In the genomic region with DNA sequence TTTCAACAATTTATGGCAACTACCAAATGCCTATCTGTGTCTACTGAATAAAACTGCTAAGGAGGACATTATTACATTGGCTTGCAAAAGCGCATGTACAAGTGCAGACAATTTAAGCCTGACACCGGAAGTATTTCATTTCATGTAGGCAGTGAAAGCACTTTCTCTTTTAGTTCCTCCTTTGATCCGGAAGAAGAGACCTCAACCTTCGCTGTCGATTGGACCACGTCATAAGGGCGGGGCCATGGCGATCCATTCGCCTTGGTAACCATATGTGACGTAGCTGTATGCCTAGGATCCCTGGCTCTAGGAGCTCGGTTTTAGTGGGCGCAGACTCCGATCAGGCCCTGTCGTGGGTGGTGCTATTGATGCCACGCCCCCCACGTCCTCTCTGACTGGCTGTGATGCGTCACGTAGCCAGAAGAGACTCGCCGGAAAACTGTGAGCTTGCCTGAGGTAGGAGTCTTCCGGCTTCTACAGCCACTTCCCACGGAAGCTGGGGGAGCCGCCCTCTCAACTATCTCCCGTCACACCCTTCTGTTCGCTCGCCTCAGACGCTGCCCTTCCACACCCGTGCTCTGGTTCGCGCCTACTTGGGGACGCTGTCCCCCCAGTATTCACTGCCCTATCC, we compare ENCODE assay signal across 8 mouse cellular contexts. TPM values are rescaled to one million over a fixed set of nuclear protein-coding genes. Genes with fewer than 3 reads are reported as not detected.
DNase-seq lines count a peak whose midpoint lies in the region; ATAC-seq lines count a peak whose summit lies in the region.

No protein-coding gene starts in this region.

- peak overlapping the region; percentile 77 for H3K4me2 ChIP-seq in hindbrain, embryonic 16.5 days (ENCODE audit: low read length)

- 3% methylated on average over 31 of the region's 31 CpGs for WGBS in hindbrain, embryonic 16.5 days
- WGBS in macrophage (ENCODE audit: missing documents): 1% methylated on average over 31 of the region's 31 CpGs

- DNase-seq in WW6 (ENCODE audit: low read depth, low spot score): peak; percentile 93
- peak; percentile 63 to 91 for DNase-seq in cerebellum, postnatal 4 days (ENCODE audit: low spot score in 2 of 2)
- DNase-seq in gastrocnemius, adult 18-20 months (ENCODE audit: low spot score): peak; percentile 98
- peak; percentile 90 to 95 for DNase-seq in left cerebral cortex, adult 18-20 months (ENCODE audit: low spot score in 2 of 2)
- DNase-seq in right cerebral cortex, adult 18-20 months: peak; percentile 98
- peak; percentile 97 for DNase-seq in urinary bladder, postnatal 14 days (ENCODE audit: low spot score)

- H3K4me1 ChIP-seq in hindbrain, embryonic 16.5 days (ENCODE audit: control insufficient read depth, insufficient read depth, low read depth, low read length): peaks cover 2% of the 10 kb centered on the region; the same call in 1 of the 2 replicates

- H3K27ac ChIP-seq in hindbrain, embryonic 16.5 days (ENCODE audit: low read depth, low read length): peak overlapping the region; percentile 96
- H3K27ac ChIP-seq in macrophage: peak overlapping the region; percentile 93

- peak; percentile 99 for ATAC-seq in hindbrain, embryonic 16.5 days

- H3K9me3 ChIP-seq in hindbrain, embryonic 16.5 days (ENCODE audit: control insufficient read depth, low read length): peaks cover 10% of the 10 kb centered on the region; the same call in 1 of the 2 replicates

- peak overlapping the region; percentile 74 for H3K9ac ChIP-seq in hindbrain, embryonic 16.5 days (ENCODE audit: low read depth, low read length)

- no peaks in the 10 kb centered on the region for H3K36me3 ChIP-seq in hindbrain, embryonic 16.5 days (ENCODE audit: control insufficient read depth, insufficient read depth, low read length)
- no peaks in the 10 kb centered on the region for H3K36me3 ChIP-seq in macrophage (ENCODE audit: inconsistent target)

- peaks cover 38% of the 10 kb centered on the region for H3K79me2 ChIP-seq in macrophage (ENCODE audit: inconsistent target)

- H3K27me3 ChIP-seq in hindbrain, embryonic 16.5 days (replicated peaks; ENCODE audit: control insufficient read depth, insufficient read depth, low read length): peaks cover 3% of the 10 kb centered on the region; the same call in 1 of the 2 replicates

- peak overlapping the region; percentile 67 for H3K4me3 ChIP-seq in hindbrain, embryonic 16.5 days (ENCODE audit: low read length)
- peak overlapping the region; percentile 60 for H3K4me3 ChIP-seq in macrophage (ENCODE audit: inconsistent target)

RNA-seq across cellular contexts. Expression of a gene that starts 36.7 kb away (rescaled TPM):
- 10 to 100 TPM in 1 of 2 experiments, 1 to 10 TPM in 1; 9.4 to 10.8 TPM for total RNA-seq in gastrocnemius, adult 18-20 months (2021)
- polyA plus RNA-seq in hindbrain, embryonic 16.5 days (2015; fragmentation: Nextera tagmentation; extraction: Ambion mirVana): 15.0 and 19.2 TPM in 2 replicates
- 10 to 100 TPM; 22.6 to 25.7 TPM for total RNA-seq in left cerebral cortex, adult 18-20 months (2021)
- 100 to 1,000 TPM in 20 of 26 experiments, 10 to 100 TPM in 6; 39.4 to 203 (median 126) TPM for total RNA-seq in macrophage (2018; cell fraction: chromatin; rRNA removed)
- total RNA-seq in macrophage (2018; cell fraction: cytosol; rRNA removed): 10 to 100 TPM; 11.0 to 29.9 (median 20.5) TPM
- total RNA-seq in macrophage (2018; cell fraction: nucleus; rRNA removed): 100 to 1,000 TPM in 21 of 26 experiments, 10 to 100 TPM in 5; 66.9 to 167 (median 120) TPM
- polyA plus RNA-seq in macrophage (2018): 20.1 to 62.4 TPM (median 25.0 TPM) in 3 replicates

Comparison
In these comparisons a context has a peak if more than half of its experiments do, and no peak if none do; other contexts are left out.
1. Peak in every context shown above with its lines: DNase-seq, ATAC-seq, H3K4me3 ChIP-seq and H3K27ac ChIP-seq.